ENCODE assay signal across 9 mouse cellular contexts in genomic region chr5:140642076-140642475, GRCm38 (mm10). TPM values are rescaled to one million over a fixed set of nuclear protein-coding genes. Genes with fewer than 3 reads are reported as not detected.
A peak's percentile ranks its signal among the peaks of the same experiment; 100 is the strongest.
DNase-seq lines count a peak whose midpoint lies in the region; ATAC-seq lines count a peak whose summit lies in the region.
"Had no signal": no experiment of that assay in that cellular context is flagged by ENCODE, and none has a peak within 500 bp of the region (broad histone marks: within the 10 kb centered on the region; RNA-seq: fewer than 3 reads in every experiment).

No protein-coding gene starts in this region.

- H3K4me1 ChIP-seq in kidney, embryonic 15.5 days: peaks cover 74% of the 10 kb centered on the region
- peaks cover 22% of the 10 kb centered on the region for H3K4me1 ChIP-seq in brown adipose tissue, adult 24 weeks (ENCODE audit: control insufficient read depth, insufficient read depth, insufficient read length, low read length)
- H3K4me1 ChIP-seq in hindbrain, embryonic 13.5 days (replicated peaks): peaks cover 97% of the 10 kb centered on the region

- no peak for ATAC-seq in kidney, embryonic 15.5 days (replicated peaks; ENCODE audit: low FRiP score)
- ATAC-seq in hindbrain, embryonic 13.5 days (ENCODE audit: low FRiP score): no peak

- H3K4me2 ChIP-seq in kidney, embryonic 15.5 days: no peak overlapping the region
- H3K4me2 ChIP-seq in hindbrain, embryonic 13.5 days: no peak overlapping the region

- no peak overlapping the region for H3K4me3 ChIP-seq in kidney, embryonic 15.5 days (replicated peaks)
- H3K4me3 ChIP-seq in brown adipose tissue, adult 24 weeks (ENCODE audit: insufficient read depth, low read depth, low read length): no peak overlapping the region
- no peak overlapping the region for H3K4me3 ChIP-seq in hindbrain, embryonic 13.5 days

- no peaks in the 10 kb centered on the region for H3K9me3 ChIP-seq in kidney, embryonic 15.5 days (replicated peaks)
- no peaks in the 10 kb centered on the region for H3K9me3 ChIP-seq in hindbrain, embryonic 13.5 days

- H3K36me3 ChIP-seq in kidney, embryonic 15.5 days: peaks cover 45% of the 10 kb centered on the region
- H3K36me3 ChIP-seq in hindbrain, embryonic 13.5 days: peaks cover 56% of the 10 kb centered on the region

- no peak overlapping the region for H3K9ac ChIP-seq in kidney, embryonic 15.5 days
- peak overlapping the region; percentile 55; the same call in 1 of the 2 replicates for H3K9ac ChIP-seq in hindbrain, embryonic 13.5 days
- H3K9ac ChIP-seq: liver, embryonic 14.5 days had no signal

- 60% methylated on average over 3 of the region's 3 CpGs for WGBS in kidney, embryonic 15.5 days
- 80% methylated on average over 3 of the region's 3 CpGs for WGBS in hindbrain, embryonic 13.5 days

- H3K27me3 ChIP-seq in kidney, embryonic 15.5 days: no peaks in the 10 kb centered on the region
- no peaks in the 10 kb centered on the region for H3K27me3 ChIP-seq in hindbrain, embryonic 13.5 days

- no peak for DNase-seq in kidney, adult 9 months
- DNase-seq in monocyte, adult 2 months (ENCODE audit: low read depth in 1 of 2, low spot score in 2 of 2): peak; percentile 69 to 79
- DNase-seq in embryo, embryonic 10.5 days (ENCODE audit: low spot score): no peak
- no peak for DNase-seq in ovary, postnatal 14 days (ENCODE audit: low spot score)
- DNase-seq in layer of hippocampus, adult 18-20 months (ENCODE audit: low spot score in 2 of 2): no peak

- H3K27ac ChIP-seq in kidney, embryonic 15.5 days: peak overlapping the region; percentile 63; the same call in 1 of the 2 replicates
- H3K27ac ChIP-seq in brown adipose tissue, adult 24 weeks (replicated peaks; ENCODE audit: low read depth, low read length): peak overlapping the region; percentile 59
- H3K27ac ChIP-seq in hindbrain, embryonic 13.5 days: peak overlapping the region; percentile 71; the same call in 1 of the 2 replicates
- H3K27ac ChIP-seq: liver, embryonic 14.5 days had no signal

RNA-seq across cellular contexts. Expression of gene Ttyh3, which starts 6.8 kb away (rescaled TPM):
- 32.3 and 39.9 TPM in 2 replicates for polyA plus RNA-seq in kidney, embryonic 15.5 days (2015; fragmentation: Nextera tagmentation; extraction: Ambion mirVana)
- polyA plus RNA-seq in brown adipose tissue, adult 24 weeks (2012; ENCODE audit: insufficient read depth, insufficient read length, missing spikeins): 4.8 and 5.2 TPM in 2 replicates
- 65.3 and 67.4 TPM in 2 replicates for polyA plus RNA-seq in hindbrain, embryonic 13.5 days (2015; fragmentation: Nextera tagmentation; extraction: Ambion mirVana)
- 100 to 1,000 TPM; 182 to 186 TPM for total RNA-seq in layer of hippocampus, adult 18-20 months (2021)

RNA-seq across cellular contexts. Expression of gene Lfng, which starts 35.0 kb away (rescaled TPM):
- 32.3 and 34.5 TPM in 2 replicates for polyA plus RNA-seq in kidney, embryonic 15.5 days (2015; fragmentation: Nextera tagmentation; extraction: Ambion mirVana)
- 4.6 and 29.0 TPM in 2 replicates for polyA plus RNA-seq in brown adipose tissue, adult 24 weeks (2012; ENCODE audit: insufficient read depth, insufficient read length, missing spikeins)
- 22.9 and 27.1 TPM in 2 replicates for polyA plus RNA-seq in hindbrain, embryonic 13.5 days (2015; fragmentation: Nextera tagmentation; extraction: Ambion mirVana)
- total RNA-seq in layer of hippocampus, adult 18-20 months (2021): 10 to 100 TPM; 19.3 to 21.2 TPM

Comparison
In these comparisons a context has a peak if more than half of its experiments do, and no peak if none do; other contexts are left out.
1. DNase-seq: peak in monocyte, adult 2 months (2 of 2); none in kidney, adult 9 months (single experiment), embryo, embryonic 10.5 days (single experiment), ovary, postnatal 14 days (single experiment) and layer of hippocampus, adult 18-20 months (0 of 2).
2. Peak in every context shown above with its lines, with median percentiles within 50 percentile points of each other: H3K27ac ChIP-seq.